Mouse (Mus musculus): ENCODE measurements at regions not wholly inside any gene's neighbourhood (a gene's known extent, or its start where the extent isn't known, plus 50 kb on each side); places are given as distances from the start of the nearest gene placed in this dataset. TPM values are rescaled to one million over a fixed set of nuclear protein-coding genes. Genes with fewer than 3 reads are reported as not detected.
A peak's percentile ranks its signal among the peaks of the same experiment; 100 is the strongest.

- WGBS: 11% methylated on average over 4 of the region's 4 CpGs
- ATAC-seq (replicated peaks; ENCODE audit: insufficient number of reproducible peaks, low FRiP score, low TSS enrichment, low read depth) (peak; percentile 87), DNase-seq (ENCODE audit: low spot score) (peak; percentile 59)
- Histone ChIP-seq H3K9me3 (replicated peaks; ENCODE audit: control insufficient read depth, low read length) (no peaks in the 10 kb centered on the region), H3K4me2 (ENCODE audit: low read depth, low read length) (no peak overlapping the region), H3K27me3 (ENCODE audit: control insufficient read depth, insufficient read depth, low read length) (no peaks in the 10 kb centered on the region), H3K27ac (replicated peaks; ENCODE audit: low read depth, low read length) (no peak overlapping the region), H3K4me1 (ENCODE audit: control insufficient read depth, insufficient read depth, low read length) (no peaks in the 10 kb centered on the region), H3K4me3 (ENCODE audit: low read depth, low read length) (no peak overlapping the region), H3K9ac (replicated peaks; ENCODE audit: low read length) (no peak overlapping the region), H3K36me3 (replicated peaks; ENCODE audit: control insufficient read depth, insufficient read depth, low read depth, low read length) (no peaks in the 10 kb centered on the region)
Observed at GRCm38 (mm10) chr3:118500234-118500633, 61.7 kb upstream of the Dpyd start.

GRCm38 (mm10) chr3:118507582-118508237, 54.2 kb upstream of the Dpyd start:
- Histone ChIP-seq H3K27ac (replicated peaks; ENCODE audit: low read depth, low read length) (no peak overlapping the region), H3K4me2 (ENCODE audit: low read depth, low read length) (no peak overlapping the region), H3K9ac (replicated peaks; ENCODE audit: low read length) (no peak overlapping the region), H3K36me3 (replicated peaks; ENCODE audit: control insufficient read depth, insufficient read depth, low read depth, low read length) (no peaks in the 10 kb centered on the region), H3K9me3 (replicated peaks; ENCODE audit: control insufficient read depth, low read length) (no peaks in the 10 kb centered on the region), H3K27me3 (ENCODE audit: control insufficient read depth, insufficient read depth, low read length) (no peaks in the 10 kb centered on the region), H3K4me3 (ENCODE audit: low read depth, low read length) (no peak overlapping the region), H3K4me1 (ENCODE audit: control insufficient read depth, insufficient read depth, low read length) (no peaks in the 10 kb centered on the region)
- DNase-seq (ENCODE audit: low spot score): no peak
- no peak for ATAC-seq (replicated peaks; ENCODE audit: insufficient number of reproducible peaks, low FRiP score, low TSS enrichment, low read depth)
- 75% methylated on average over 7 of the region's 7 CpGs for WGBS

GRCm38 (mm10) chr3:118510837-118511236, 51.1 kb upstream of the Dpyd start:
- no peak overlapping the region for H3K4me3 ChIP-seq (ENCODE audit: low read depth, low read length)
- no peak overlapping the region for H3K9ac ChIP-seq (replicated peaks; ENCODE audit: low read length)
- H3K4me1 ChIP-seq (ENCODE audit: control insufficient read depth, insufficient read depth, low read length): no peaks in the 10 kb centered on the region
- H3K27ac ChIP-seq (replicated peaks; ENCODE audit: low read depth, low read length): no peak overlapping the region
- ATAC-seq (replicated peaks; ENCODE audit: insufficient number of reproducible peaks, low FRiP score, low TSS enrichment, low read depth): no peak
- no peaks in the 10 kb centered on the region for H3K27me3 ChIP-seq (ENCODE audit: control insufficient read depth, insufficient read depth, low read length)
- no peaks in the 10 kb centered on the region for H3K9me3 ChIP-seq (replicated peaks; ENCODE audit: control insufficient read depth, low read length)
- DNase-seq (ENCODE audit: low spot score): no peak
- no peak overlapping the region for H3K4me2 ChIP-seq (ENCODE audit: low read depth, low read length)
- H3K36me3 ChIP-seq (replicated peaks; ENCODE audit: control insufficient read depth, insufficient read depth, low read depth, low read length): no peaks in the 10 kb centered on the region
- 81% methylated on average over 4 of the region's 4 CpGs for WGBS

GRCm38 (mm10) chr3:118511969-118512368, 50.0 kb upstream of the Dpyd start:
- H3K4me1 ChIP-seq (ENCODE audit: control insufficient read depth, insufficient read depth, low read length): no peaks in the 10 kb centered on the region
- no peak overlapping the region for H3K4me2 ChIP-seq (ENCODE audit: low read depth, low read length)
- H3K36me3 ChIP-seq (replicated peaks; ENCODE audit: control insufficient read depth, insufficient read depth, low read depth, low read length): no peaks in the 10 kb centered on the region
- no peak overlapping the region for H3K4me3 ChIP-seq (ENCODE audit: low read depth, low read length)
- H3K27ac ChIP-seq (replicated peaks; ENCODE audit: low read depth, low read length): no peak overlapping the region
- H3K9me3 ChIP-seq (replicated peaks; ENCODE audit: control insufficient read depth, low read length): no peaks in the 10 kb centered on the region
- no peak overlapping the region for H3K9ac ChIP-seq (replicated peaks; ENCODE audit: low read length)
- H3K27me3 ChIP-seq (ENCODE audit: control insufficient read depth, insufficient read depth, low read length): no peaks in the 10 kb centered on the region
- DNase-seq (ENCODE audit: low spot score) (no peak), ATAC-seq (replicated peaks; ENCODE audit: insufficient number of reproducible peaks, low FRiP score, low TSS enrichment, low read depth) (no peak)
- 50% methylated on average over 7 of the region's 7 CpGs for WGBS

MicroRNAs encoded in the stretch of these regions (microRNA counts, 519-probe panel; counts per million panel counts)
- microRNA mmu-miR-137: 4,036 counts per million, percentile 61 among the panel's probes with 10 or more counts

Small RNA genes in the stretch of these regions (microRNA-seq; reads per million reads assigned to microRNA genes)
- not detected for gene Gm24155 (ENCODE audit: borderline number of aligned reads)
- 1,210 reads per million, percentile 73 among the genes with 10 or more reads in this experiment for gene Mir137 (ENCODE audit: borderline number of aligned reads)

All from embryonic facial prominence, embryonic 11.5 days (tissue).